Mouse (Mus musculus) c-Kit-positive CD71-positive TER-119-negative erythroid progenitor cells, embryonic 14.5 days (primary cell): Measurements from ENCODE around the gene Plcd3.

Experiments used
- DNase-seq: peaks from one replicate; pipeline ENCODE4 v3.0.0-alpha.2; 2013; ENCODE audit warnings: low read depth

Gene Plcd3

GRCm38 (mm10) chr11:103098531-103099190 lies 2.8 kb downstream of the Plcd3 start:
- no peak for DNase-seq

GRCm38 (mm10) chr11:103096979-103097894 lies 4.2 kb downstream of the Plcd3 start:
- no peak for DNase-seq

DNA sequence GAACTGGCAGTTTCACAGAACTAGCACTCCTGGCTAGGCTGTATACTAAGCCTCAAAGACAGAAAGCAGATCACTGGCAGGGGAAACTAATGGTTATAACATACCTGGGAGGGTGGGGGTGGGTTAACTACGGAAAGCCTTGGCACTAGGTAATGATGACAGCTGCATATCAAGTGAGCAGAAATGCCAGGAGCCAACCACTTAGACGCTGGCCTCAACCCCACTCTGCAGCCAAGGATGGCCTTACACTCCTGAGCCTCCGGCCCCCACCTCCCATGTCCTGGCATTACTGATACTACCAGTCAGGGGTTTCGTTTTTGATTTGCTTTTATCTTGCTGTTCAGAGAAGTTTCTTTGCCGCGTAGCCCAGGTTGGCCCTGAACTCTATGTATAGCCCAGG lies 5.7 kb downstream of the Plcd3 start:
- DNase-seq = no peak

GRCm38 (mm10) chr11:103095107-103095670 lies 6.3 kb downstream of the Plcd3 start:
- no peak for DNase-seq

DNA sequence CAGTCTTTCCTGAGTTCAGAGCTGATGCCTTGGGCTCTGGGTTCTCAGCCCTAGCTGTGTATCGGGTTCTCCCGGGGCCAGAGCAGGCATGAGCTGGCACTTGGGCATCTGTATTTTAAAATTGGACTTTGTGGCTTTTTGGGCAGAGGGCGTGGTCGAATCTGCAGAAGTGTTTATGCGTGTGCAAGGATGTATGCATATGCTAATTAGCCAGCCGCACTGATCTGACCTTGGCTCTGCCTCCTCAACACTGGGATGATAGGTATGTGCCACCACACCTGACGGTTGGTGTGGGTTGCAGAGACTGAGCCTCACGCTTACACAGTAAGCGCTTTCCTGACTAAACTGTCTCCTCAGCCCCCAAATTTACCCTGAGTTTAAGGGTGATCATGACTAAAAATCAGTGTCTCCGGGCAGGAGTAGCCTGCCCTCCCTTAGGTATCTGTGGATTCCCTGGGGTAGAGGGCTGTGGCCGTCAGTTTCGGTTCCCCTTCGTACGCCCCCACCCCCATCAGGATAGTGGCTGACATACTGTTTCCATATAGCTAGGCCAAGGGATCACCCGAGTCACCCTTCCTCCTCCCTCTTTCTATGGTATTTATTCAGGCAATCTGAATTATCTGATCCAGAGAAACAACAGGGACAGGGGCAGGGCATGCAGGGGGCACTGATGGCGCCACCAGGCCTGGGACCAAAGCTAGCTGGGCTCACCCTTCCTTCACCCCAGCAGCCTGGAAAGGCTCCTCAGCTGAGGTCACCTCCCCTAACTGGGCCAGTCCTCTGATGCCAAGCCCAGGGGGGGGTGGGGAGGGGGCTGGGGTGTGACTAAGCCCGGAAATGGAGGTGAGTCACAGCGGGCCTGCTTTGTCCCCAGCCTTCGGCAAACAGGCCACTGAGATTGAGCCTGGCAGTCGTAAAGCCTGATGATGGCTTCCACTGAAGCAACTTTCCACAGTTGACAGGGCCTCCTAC lies 7.3 kb downstream of the Plcd3 start:
- no peak for DNase-seq

DNA sequence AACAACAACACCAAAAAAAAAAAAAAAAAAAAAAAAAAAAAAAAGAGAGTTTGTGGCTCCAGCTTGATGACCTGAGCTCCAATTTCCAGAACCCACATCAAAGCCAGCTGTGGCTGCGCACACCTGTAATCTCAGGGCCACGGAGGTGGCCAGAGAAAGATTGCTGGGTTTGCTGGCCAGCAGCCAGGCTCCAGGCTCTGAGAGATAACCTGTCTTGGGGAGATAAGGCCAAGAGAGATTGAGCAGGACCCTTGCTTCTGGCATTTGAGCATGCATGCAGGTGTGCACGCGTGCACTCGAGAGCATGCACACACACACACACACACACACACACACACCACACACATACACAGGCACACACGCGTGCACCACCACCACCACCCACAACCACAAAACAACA lies 8.2 kb downstream of the Plcd3 start:
- DNase-seq = no peak

GRCm38 (mm10) chr11:103081631-103082030 lies 19.8 kb downstream of the Plcd3 start:
- DNase-seq = no peak

DNA sequence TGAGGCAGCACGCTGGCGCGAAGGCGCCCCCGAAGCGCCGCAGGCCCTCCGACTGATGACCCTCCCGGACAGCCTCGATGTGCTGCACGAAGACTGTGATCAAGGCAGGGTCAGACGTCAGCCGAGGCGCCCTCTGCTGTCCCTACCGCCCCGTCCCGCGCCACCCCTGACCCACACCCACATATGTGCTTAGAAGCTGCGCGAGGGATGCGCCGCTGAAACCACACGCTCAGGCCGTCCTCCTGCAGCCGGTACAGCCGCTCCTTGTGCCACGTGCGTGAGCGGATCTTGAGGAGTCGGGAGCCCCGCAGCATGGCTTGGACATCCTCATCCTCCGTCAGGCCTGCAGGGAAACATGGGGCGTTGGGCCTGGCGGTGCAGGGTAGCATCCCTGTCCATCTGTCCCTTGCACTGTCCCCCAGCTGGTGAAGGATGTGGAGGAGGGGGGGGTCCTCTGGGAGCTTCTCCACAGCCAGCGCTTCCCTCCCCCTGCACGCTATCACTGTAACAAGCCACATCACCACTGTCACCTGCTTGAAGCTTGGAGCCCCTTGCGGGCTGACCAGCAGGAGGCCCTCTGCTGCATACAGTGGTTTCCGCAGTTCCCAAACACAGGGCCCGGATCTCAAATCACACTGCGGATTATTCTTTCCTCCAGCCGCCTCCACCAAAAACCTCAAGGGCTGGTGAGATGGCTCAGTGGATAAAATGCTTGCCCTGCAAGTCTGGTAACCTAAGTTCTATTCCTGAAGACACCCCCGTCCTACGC lies 21.0 kb downstream of the Plcd3 start:
- DNase-seq = no peak

DNA sequence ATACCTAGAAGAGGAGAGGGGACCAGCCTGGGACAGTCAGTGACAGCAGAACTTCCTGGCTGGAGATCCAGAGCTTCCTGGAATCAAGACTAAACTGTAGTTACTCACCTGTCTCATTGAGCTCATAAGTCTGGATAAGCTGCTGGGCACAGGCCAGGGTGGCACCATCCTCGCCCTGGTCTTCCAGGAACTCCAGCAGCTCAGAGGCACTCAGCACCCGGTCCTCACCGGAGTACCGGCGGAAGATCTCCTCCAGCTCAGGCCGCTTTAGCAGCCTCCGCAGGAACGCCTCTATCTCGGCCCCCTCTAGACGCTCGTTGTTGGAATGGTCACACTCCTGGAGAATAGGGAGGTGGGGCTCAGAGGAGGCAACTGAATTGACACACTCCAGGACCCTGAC lies 23.3 kb downstream of the Plcd3 start:
- DNase-seq = no peak

DNA sequence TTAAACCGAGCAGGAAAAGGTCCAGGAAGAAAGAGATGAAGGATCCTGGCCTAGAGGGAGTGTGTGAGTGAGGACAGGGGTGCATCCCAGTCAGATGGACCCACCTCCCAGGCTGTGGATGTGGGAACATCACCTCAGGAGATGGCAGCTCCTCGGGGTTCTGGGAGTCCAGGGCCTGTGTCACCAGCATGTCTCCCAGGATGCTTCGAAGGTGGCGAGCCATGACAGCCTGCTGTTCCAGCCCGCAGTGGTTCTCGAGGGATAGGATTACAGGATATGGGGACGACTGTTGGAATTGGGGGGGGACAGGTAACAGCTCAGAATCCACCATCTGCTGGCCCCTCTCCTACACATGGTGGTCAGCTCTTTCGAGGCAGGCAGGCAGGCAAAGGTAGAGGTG lies 24.9 kb downstream of the Plcd3 start:
- DNase-seq = no peak

DNA sequence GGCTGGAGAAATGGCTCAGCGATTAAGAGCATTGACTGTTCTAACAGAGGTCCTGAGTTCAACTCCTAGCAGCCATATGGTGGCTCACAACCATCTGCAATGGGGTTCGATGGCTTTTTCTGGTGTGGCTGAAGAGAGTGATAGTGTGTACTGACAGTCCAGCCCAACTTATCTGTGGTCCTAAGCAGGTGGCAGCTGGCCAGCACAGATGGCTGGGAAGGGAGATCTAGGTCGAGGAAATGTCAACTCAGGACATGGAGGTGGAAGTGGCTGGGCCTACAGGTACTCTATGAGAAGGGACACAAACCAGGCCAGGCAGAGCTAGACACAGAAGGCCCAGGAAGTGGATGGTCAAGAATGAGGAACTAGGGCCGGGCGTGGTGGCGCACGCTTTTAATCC lies 25.4 kb downstream of the Plcd3 start:
- DNase-seq = no peak

DNA sequence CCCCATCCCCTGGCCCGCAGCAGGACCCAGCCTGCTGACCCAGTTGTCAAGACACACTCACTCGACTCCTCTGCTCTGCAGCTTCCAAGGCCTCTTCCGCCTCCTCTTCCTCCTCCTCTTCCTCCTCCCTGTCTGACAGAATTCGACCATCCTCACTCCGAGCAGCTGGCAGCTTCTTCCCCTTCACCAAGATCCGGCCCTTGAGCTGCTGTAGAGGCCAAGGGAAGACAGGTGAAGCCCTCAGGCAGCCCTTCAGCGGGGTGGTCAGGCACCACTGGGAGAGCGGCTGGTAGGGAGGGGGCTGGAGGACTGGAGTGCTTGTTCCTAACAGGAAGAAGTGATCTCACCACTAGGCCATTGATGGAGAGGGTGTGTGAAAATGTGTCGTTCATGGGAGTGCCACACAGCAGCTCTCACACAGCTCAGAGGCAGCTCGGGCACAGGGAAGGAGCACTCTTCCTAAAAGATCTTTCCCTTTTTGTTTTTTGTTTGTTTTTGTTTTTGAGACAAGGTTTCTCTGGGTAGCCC lies 26.6 kb downstream of the Plcd3 start:
- no peak for DNase-seq

GRCm38 (mm10) chr11:103074121-103074650 lies 27.3 kb downstream of the Plcd3 start:
- no peak for DNase-seq

GRCm38 (mm10) chr11:103073671-103074070 lies 27.8 kb downstream of the Plcd3 start:
- no peak for DNase-seq

GRCm38 (mm10) chr11:103070322-103070880 lies 31.1 kb downstream of the Plcd3 start:
- no peak for DNase-seq

- no peak for DNase-seq
These were observed 31.7 kb downstream of the Plcd3 start for GRCm38 (mm10) chr11:103069731-103070130.

DNA sequence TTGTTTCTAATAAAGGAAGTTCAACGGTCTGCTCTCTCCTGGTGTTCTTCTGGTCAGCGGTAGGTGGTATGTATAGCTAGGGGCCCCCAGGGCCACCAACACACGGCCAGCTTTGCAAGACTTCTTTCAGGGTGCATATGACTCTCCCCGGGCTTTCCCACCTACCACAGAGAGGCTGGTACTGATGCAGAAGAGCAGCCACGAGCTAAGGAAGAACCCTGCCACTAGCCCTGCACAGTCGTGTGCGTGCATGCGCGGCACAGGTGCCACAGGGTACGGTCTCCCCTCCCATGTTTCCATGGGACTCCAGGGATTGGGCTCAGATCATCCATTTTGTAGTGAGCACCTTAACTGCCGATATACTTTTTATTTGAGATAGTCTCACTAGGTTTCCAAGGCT lies 32.6 kb downstream of the Plcd3 start:
- no peak for DNase-seq

- no peak for DNase-seq
These were observed 33.2 kb downstream of the Plcd3 start for GRCm38 (mm10) chr11:103068272-103068671.

DNA sequence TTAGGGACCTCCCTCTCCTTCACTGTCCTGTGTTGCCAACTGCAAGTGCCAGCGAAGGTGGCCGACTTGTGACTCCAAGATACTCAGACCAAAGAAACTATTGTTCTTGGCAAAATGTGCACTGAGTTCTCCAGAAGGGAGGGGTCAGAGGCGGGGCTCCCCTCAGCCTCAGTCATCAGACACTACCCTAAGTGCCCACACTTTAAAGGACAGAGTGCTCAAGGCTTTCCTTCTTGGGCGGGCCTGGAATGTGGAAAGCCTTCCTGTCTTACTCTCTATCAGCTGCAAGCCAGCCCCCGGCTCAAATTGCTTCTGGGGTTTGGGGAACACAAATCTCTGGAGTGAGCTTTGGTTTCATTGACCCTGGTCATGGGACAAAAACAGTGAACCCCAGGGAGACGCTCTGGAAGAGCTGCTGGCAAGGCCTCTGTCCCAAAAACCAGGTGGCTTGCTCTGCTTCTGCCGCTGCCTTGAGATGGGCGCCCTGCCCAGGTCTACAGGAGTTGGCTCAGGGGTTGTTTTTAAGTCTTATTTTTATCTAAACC lies 33.9 kb downstream of the Plcd3 start:
- DNase-seq = no peak

DNA sequence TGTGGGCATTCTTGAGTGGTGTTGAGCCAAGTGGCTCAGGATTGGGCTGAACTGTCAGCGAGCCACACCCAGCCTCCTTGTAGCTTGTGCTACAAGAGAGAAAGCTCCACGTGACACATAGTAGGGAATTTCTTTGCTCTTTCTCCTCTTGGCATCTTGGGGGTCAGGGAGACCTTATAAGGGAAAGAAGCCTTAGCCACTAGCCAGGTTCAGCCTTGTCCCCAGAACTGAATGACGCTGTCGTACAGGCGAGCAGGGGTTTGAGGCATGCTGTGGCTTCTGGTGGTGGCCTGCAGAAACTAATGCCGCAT lies 34.5 kb downstream of the Plcd3 start:
- no peak for DNase-seq
